Mouse (Mus musculus) liver, adult 2 months (tissue): ENCODE results near the gene Lcp2.

Experiments
- CTCF ChIP-seq: fragments of 200-500 bp; IDR thresholded peaks from 2 replicates; pipeline ENCODE4 v1.5.1; 2011; ENCODE audit warnings: low read depth, low read length, control low read depth
- POLR2A ChIP-seq: fragments of 200-500 bp; IDR thresholded peaks from 2 replicates; pipeline ENCODE4 v1.6.1; 2011; ENCODE audit warnings: low read length, control low read depth; ENCODE audit not compliant: insufficient read depth; ENCODE audit errors: extremely low read depth

DNA sequence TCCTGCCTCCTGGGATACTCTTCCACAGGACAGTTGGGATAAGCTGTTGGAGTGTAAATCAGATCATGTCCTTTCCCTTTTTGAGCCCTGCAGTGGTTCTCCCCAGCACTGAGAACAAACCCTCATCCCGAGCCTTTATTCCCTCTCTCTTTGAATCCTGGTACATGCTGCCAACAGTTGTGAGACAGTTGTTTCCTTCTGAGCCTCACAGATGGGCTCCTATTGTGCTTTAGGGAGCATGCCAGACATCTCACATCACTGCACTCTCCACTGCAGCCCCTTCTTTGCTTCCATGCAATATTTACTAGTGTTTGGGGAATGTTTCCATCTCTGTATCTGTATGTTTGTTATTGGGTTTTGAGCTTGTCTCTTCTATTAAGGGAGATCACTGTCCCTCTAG is 58.2 kb downstream of the Lcp2 start:
- TF ChIP-seq CTCF (no peak), POLR2A (no peak)
